In the genomic region with DNA sequence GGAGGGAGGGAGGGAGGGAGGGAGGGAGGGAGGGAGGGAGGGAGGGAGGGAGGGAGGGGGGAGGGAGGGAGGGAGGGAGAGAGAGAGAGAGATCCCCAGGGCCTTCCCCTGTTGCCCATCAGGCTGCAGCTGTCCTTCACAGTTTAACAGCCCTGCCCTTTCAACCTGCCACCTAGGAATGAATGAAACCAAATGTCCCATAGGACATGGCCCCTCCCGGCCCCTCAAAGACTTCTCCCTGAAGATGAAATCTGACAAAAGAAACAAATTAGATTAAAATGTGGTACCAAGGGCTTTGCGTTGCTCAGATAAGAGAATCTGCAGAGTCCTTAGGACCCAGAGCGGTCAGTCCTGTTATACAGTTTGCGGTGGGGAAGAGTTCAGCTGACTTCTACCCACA, we compare ENCODE assay signal across 16 mouse cellular contexts.
A peak's percentile ranks its signal among the peaks of the same experiment; 100 is the strongest.
DNase-seq lines count a peak whose midpoint lies in the region; ATAC-seq and TF ChIP-seq lines count a peak whose summit lies in the region.
"Had no signal": no experiment of that assay in that cellular context is flagged by ENCODE, and none has a peak within 500 bp of the region (broad histone marks: within the 10 kb centered on the region; RNA-seq: fewer than 3 reads in every experiment).

No protein-coding gene starts in this region.

- TF ChIP-seq CTCF in forebrain, postnatal 0 days (IDR thresholded peaks at IDR 0.05; ENCODE audit: low read depth), result no peak
- TF ChIP-seq CTCF in left cerebral cortex, adult 2 months (IDR thresholded peaks at IDR 0.05), result no peak

- intact Hi-C loops in left cerebral cortex, adult 2 months (cut with DNase I), result loop anchor here (1.0 to 10.0 kb wide), 6 partner anchors 142 to 777 kb away; no protein-coding TSS in a partner anchor

- peaks cover 21% of the 10 kb centered on the region for H3K4me1 ChIP-seq in forebrain, embryonic 10.5 days
- H3K4me1 ChIP-seq in forebrain, postnatal 0 days (ENCODE audit: insufficient read depth), result peaks cover 8% of the 10 kb centered on the region
- H3K4me1 ChIP-seq: intestine, embryonic 15.5 days; liver, embryonic 13.5 days; lung, embryonic 15.5 days had no signal

- H3K9ac ChIP-seq in forebrain, postnatal 0 days, result no peak overlapping the region
- H3K9ac ChIP-seq: forebrain, embryonic 13.5 days; intestine, embryonic 15.5 days; kidney, embryonic 15.5 days; limb, embryonic 13.5 days; liver, embryonic 13.5 days; lung, embryonic 15.5 days had no signal

- H3K27ac ChIP-seq in forebrain, embryonic 10.5 days, result peak overlapping the region; percentile 74; the same call in 1 of the 2 replicates
- H3K27ac ChIP-seq in forebrain, postnatal 0 days (ENCODE audit: low read depth, low read length), result no peak overlapping the region
- H3K27ac ChIP-seq in left cerebral cortex, adult 2 months, result peak overlapping the region; percentile 84
- H3K27ac ChIP-seq: intestine, embryonic 15.5 days; kidney, embryonic 15.5 days; limb, embryonic 13.5 days; liver, embryonic 13.5 days; lung, embryonic 15.5 days had no signal

- WGBS in forebrain, embryonic 10.5 days, result 70% methylated on average over 4 of the region's 4 CpGs
- 74% methylated on average over 4 of the region's 4 CpGs for WGBS in forebrain, postnatal 0 days

- H3K36me3 ChIP-seq in forebrain, embryonic 10.5 days (replicated peaks), result no peaks in the 10 kb centered on the region
- no peaks in the 10 kb centered on the region for H3K36me3 ChIP-seq in forebrain, postnatal 0 days (ENCODE audit: insufficient read depth)
- H3K36me3 ChIP-seq: hindbrain, embryonic 13.5 days; intestine, embryonic 15.5 days; kidney, embryonic 15.5 days; limb, embryonic 13.5 days; liver, embryonic 13.5 days; lung, embryonic 15.5 days had no signal

- H3K4me3 ChIP-seq in forebrain, embryonic 10.5 days, result no peak overlapping the region
- no peak overlapping the region for H3K4me3 ChIP-seq in forebrain, postnatal 0 days (ENCODE audit: low read depth, low read length)
- no peak overlapping the region for H3K4me3 ChIP-seq in left cerebral cortex, adult 2 months
- H3K4me3 ChIP-seq: forebrain, embryonic 13.5 days; hindbrain, embryonic 13.5 days; intestine, embryonic 15.5 days; kidney, embryonic 15.5 days; limb, embryonic 13.5 days; liver, embryonic 13.5 days; lung, embryonic 15.5 days; myocyte had no signal

- H3K27me3 ChIP-seq in forebrain, embryonic 10.5 days (ENCODE audit: poor library complexity, severe bottlenecking), result peaks cover 27% of the 10 kb centered on the region
- no peaks in the 10 kb centered on the region for H3K27me3 ChIP-seq in forebrain, postnatal 0 days (ENCODE audit: insufficient read depth, low read length)
- H3K27me3 ChIP-seq: forebrain, embryonic 13.5 days; hindbrain, embryonic 13.5 days; intestine, embryonic 15.5 days; liver, embryonic 13.5 days had no signal

- no peak for DNase-seq in forebrain, embryonic 10.5 days (ENCODE audit: extremely low spot score, low spot score)
- no peak for DNase-seq in forebrain, postnatal 0 days
- DNase-seq in left cerebral cortex, adult 2 months (ENCODE audit: extremely low spot score in 1 of 2, low spot score in 2 of 2), result peak in 1 of 2 experiments; percentile 17
- no peak for DNase-seq in left cerebral cortex, adult 9 months (ENCODE audit: low spot score in 2 of 2)
- DNase-seq in cerebellum, adult 9-10 months, result peak; percentile 31
- peak; percentile 51 for DNase-seq in mesoderm, embryonic 11.5 days (ENCODE audit: low read depth, low spot score)
- no peak for DNase-seq in gastrocnemius, postnatal 25 days
- DNase-seq in lung, postnatal 25 days (ENCODE audit: low spot score), result no peak

- no peak overlapping the region for H3K4me2 ChIP-seq in forebrain, postnatal 0 days (ENCODE audit: low read depth)
- H3K4me2 ChIP-seq: kidney, embryonic 15.5 days; liver, embryonic 13.5 days; lung, embryonic 15.5 days had no signal

- ATAC-seq in forebrain, postnatal 0 days, result no peak

- H3K9me3 ChIP-seq in forebrain, embryonic 10.5 days, result no peaks in the 10 kb centered on the region
- no peaks in the 10 kb centered on the region for H3K9me3 ChIP-seq in forebrain, postnatal 0 days (ENCODE audit: low read length)
- H3K9me3 ChIP-seq: forebrain, embryonic 13.5 days; hindbrain, embryonic 13.5 days; intestine, embryonic 15.5 days; kidney, embryonic 15.5 days; limb, embryonic 13.5 days; liver, embryonic 13.5 days; lung, embryonic 15.5 days had no signal

Comparison
In these comparisons a context has a peak if more than half of its experiments do, and no peak if none do; other contexts are left out.
1. DNase-seq: peak in cerebellum, adult 9-10 months (single experiment) and mesoderm, embryonic 11.5 days (single experiment); none in forebrain, embryonic 10.5 days (single experiment), forebrain, postnatal 0 days (single experiment), left cerebral cortex, adult 9 months (0 of 2), gastrocnemius, postnatal 25 days (single experiment) and lung, postnatal 25 days (single experiment).